Mouse (Mus musculus): ENCODE measurements around the gene Pde4a.

Gene Pde4a

DNA sequence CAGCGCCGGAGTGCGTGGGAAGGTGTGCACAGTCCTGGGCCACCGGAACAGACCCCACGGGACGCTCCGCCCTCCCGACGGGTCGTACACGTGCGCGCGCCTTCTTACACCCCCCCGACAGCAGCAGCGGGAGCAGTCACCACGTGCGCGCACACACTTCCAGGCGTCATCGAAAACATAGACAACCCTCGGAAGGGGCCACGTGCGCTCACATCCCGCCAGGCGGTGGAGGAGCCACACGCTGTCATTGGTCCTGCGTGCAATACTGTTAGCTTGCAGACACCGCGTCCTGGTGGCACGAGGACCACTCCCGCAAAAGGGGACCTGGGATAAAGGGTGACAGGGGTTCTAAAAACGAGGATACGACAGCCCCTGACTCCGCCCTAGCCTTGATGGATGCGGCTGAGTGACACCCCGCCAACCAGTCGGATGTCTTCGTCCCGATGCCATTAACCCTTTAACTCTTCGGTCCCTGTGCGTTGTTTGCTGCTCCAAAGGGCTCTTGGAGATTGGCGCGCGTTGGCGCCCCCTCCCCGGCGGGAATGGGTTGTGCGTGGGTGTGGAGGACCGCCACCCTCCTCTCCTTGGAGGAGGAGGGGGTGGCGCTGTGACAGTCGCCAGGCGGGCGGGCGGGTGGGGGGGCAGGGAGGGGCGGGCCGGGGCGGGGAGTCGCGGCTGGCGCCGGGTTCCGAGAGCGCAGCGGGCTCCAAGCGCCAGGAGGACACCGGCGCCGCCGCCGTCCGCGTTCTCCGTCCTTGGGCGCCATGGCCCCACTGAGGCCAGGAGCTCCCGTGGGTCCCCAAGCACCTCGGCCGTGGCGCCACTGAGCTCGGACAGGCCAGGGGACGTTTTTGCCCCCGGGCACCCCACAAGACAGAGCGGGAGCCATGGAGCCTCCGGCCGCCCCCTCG is at the start of gene Pde4a:
TSS of gene Pde4a (plus strand) at position 674 of the 911 bp plus-strand sequence.
- DNase-seq (ENCODE audit: low spot score in 2 of 2): no peak

DNA sequence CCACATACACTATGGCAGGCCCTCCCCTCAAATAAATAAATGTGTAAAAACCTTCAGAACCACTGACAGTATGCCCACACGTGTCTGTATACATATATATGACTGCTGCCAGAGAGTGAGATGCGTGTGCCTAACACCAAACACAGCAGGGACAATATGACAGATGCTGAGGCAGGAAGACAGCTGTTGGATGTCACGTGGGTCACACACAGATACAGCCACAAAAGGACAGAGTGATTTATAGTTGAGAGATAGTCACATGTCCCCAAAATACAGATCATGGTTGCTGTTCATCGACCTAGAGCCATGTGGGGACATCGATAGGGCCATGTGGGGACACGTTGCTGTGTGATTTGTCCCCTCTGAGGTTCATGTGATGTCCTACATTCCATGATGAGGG is 48.4 kb upstream of the Pde4a start:
- no peak for DNase-seq (ENCODE audit: low spot score in 2 of 2)

DNA sequence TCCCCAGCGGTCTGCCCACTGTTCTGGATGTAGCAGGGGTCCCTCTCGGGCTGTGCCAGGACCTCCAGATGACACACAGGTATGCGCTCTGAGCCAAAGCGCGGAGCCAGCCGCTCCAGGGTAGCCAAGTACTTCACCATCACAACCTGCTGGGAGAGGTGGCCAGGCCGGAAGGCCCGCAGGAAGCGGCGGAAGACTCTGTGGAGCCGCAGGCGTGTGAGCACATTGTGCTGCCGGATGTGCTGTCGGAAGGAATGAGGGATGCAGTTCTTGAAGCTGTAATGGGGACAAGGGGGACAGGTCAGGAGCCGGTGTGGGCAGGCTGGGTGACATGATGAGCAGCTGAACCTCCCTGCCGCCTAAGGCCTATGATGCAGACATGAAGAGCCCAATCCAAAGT is 44.0 kb upstream of the Pde4a start:
- DNase-seq (ENCODE audit: low spot score in 2 of 2): no peak

DNA sequence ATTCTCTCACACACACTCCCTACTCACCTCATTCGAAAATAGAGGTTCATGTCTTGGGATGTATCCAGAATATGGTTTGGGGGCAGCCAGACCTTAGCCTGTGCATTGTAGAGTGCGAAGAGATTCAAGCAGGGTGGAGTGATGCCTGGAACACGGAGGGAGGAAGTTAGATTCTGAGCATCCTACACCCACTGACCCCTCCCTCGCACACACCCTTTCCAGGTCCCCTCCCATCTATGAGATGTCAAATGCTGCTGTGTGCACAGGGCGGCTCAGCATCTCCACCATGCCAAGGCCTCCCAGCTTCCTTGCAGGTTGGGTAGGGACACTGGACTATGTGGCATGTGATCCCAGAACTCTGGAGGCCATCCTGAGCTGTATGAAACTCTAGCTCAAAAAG is 40.7 kb upstream of the Pde4a start:
- no peak for DNase-seq (ENCODE audit: low spot score in 2 of 2)

DNA sequence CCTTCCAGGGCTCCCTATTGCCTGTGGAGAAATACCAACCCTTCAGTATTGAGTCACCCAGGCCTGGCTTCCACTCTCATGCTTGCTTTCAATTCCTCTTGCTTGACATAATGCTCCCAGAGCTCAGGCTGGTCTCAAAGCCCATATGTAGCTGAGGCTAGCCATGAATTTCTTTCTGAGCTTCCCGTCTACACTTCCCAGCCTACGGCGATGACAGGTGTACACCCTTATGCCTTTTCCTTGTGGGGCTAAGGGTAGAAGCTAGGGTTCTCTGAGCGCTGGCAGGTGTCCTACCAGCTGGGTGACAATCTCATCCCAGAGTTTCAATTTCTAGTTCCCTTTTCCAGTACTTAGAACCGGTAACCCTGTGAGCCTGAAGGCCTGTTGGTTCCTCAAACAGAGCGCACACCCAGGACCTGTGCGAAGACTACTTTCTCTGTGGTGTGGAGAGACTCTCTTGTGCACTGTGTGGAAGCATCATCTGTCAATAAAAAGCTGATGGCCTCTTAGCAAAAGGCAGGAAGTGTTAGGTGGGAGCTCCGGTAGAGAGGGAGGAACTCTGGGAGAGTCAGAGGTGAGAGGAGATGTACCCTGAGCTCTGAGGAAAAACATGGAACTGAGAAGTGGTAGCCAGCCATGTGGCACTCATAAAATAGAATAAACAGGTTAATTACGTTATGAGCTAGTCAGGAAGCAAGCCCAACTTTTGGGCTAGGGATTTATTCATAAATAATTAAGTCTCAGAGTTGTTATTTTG is 39.8 kb upstream of the Pde4a start:
- DNase-seq (ENCODE audit: low spot score in 2 of 2): no peak

DNA sequence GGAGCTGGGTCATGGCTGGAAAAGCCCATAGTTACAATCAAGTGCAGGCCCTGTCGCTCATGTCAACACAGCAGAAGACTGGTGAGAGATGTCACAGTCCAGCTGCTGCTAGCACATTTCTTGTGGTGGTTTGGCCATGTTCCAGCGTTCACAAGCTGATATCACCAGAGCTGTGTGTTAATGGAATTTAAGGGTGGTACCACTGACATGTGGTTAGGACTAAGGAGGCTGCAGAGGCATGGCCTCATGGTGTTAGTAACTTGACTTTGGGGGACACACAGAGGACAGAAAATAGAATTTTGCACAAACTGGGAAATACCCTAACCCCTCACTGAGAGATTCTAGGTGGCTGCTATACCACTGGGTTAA is 39.3 kb upstream of the Pde4a start:
- DNase-seq (ENCODE audit: low spot score in 2 of 2): no peak

DNA sequence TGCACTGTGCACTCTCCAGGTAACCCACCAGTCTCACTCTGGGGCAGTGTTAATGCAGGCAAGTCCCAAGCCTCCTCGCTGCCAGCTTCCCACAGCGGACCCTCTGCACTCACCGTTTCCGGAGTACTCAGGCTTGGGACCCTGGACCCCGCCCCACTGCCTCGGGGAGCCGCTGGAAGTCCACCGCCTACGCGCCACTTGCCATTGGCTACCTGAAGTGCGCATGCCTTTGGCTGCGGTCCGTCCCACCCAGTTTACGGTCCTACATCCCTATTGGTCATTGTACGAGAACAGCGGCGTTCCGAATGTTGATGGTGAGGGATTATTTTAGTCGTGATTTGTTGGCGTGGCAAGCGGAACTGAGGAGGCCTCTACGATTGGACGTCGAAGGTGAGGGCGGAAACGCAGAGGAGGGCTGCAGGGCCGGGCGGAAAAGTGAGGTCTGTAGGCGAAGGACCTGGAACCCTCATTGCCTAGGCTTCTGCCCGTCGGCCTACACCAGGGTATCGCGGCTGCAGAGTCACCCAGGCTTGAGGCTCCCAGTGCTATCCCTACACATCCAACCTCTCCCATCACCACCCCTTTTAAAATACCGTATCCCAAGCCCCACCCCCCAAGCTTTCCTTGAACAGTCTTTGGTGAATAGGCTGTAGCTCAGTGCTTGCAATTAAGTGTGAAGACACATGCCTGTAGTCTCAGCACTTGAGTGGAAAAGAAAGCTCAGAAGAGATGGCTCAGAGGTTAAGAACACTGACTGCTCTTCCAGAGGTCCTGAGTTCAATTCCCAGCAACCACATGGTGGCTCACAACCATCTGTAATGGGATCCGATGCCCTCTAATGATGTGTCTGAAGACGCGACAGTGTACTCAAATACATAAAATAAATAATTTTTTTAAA is 34.2 kb upstream of the Pde4a start, which contains the start of gene Tyk2:
TSS of gene Tyk2 (minus strand) at position 185 of the 898 bp plus-strand sequence.
- DNase-seq (ENCODE audit: low spot score in 2 of 2): peak; percentile 69 to 78

DNA sequence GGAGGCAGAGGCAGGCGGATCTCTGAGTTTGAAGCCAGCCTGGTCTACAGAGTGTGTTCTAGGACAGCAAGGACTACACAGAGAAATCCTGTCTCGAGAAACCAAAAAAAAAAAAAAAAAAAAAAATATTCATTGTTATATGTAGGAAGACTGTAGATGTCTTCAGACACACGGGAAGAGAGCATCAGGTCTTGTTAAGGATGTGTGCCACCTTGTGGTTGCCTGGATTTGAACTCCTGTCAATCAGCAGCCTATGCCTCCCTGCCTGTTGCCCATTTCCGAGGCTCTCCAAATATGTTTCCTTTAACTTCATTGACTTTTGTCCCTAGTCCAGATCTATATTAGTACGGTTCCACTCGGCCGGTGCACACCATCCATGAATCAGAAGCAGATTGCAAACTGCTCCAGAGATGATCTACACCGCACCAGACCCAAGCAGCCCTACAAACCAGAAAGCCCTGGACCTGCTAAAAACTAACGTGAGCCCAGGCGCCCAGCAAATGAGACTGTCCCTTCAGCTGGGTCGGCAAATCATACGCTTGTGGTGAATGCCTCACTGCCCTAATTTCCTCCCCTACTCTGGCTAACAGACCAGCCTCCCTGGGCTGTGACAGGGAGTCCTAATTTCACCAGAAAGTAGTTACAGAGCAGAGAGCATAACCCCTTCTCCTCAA is 33.3 kb upstream of the Pde4a start:
- DNase-seq (ENCODE audit: low spot score in 2 of 2): no peak

DNA sequence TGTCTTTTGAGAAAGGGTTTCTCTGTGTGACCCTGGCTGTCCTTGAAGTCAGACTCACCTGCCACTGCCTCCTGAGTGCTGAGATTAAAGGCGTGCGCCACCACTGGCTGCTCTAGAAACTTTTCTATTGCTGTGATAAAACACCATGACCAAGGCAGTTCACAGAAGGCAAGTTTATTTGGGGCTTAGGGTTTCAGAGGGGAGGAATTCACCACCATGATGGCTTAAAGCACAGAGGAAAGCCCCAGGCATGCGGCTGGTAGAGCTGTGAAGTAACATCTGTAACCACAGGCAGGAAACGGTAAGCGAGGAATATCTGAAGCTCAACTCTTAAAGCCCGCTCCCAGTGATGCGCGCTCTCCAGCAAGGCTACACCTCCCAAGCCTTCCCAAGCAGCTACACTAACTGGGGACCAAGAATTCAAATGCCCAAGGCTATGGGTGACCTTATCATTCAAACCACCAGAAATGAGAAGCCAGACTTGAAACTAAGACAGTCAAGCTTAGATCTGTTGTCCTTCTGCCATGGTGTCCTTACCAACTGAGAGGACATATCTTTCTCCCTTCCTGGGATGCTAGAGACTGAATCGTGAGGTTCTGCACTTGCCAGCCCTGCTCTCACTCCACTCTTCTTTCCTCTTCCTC is 32.3 kb upstream of the Pde4a start:
- DNase-seq (ENCODE audit: low spot score in 2 of 2): no peak

DNA sequence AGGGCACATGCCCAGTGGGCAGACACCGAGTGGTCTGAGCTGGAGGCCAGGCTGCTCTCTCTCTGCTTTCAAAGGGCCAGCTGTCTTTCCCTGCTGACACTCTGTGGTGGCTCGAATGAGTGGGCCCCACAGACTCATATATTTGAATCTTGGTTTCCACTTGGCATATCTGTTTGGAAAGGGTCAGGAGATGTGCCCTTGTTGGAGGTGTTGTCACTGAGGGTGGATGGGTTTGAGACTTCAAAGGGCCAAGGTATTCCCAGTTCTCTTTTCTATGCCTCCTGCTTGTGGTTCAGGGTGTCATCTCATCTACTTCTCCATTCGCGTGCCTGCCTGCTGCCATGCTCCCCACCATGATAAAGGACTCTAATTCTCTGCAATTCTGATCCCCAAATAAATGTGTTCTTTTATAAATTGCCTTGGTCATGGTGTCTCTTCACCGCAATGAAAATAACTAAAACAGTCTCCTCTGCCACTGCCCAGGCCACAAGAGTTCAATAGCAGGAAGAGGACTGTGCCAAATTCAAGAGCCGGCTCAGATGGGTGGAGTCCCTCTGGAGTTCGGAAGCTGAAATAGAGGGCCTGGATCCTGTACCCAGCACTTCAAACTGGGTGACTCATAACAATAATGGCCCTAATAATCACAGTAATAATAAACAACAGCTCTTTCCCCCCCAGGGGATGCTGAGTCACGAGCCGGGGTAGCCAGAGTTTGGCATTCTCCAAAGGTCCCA is 30.8 kb upstream of the Pde4a start:
- no peak for DNase-seq (ENCODE audit: low spot score in 2 of 2)

DNA sequence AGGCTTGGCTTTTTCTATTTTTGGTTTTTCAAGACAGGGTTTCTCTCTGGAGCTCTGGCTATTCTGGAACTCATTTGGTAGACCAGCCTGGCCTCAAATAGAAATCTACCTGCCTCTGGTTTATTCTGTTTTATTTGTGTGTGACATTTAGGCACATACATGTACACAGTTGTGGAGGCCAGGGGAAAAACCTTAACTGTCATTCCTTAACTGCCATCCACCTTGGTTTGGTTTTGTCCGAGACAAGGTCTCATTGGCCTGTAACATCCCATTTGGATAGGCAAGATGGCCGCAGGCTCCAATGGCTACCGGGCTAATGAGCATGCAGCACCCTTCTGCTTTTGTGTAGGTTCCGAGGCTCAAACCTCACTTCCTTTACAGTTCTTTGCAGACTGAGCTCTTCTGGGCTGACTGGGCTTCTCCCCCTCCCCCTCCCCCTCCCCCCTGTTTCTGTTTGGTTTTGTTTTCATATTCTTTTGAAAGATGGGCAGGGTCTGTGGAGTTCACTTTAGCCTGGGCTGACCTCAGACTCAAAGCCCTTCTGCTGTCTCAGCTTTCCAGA is 30.1 kb upstream of the Pde4a start:
- DNase-seq (ENCODE audit: low spot score in 2 of 2): no peak

DNA sequence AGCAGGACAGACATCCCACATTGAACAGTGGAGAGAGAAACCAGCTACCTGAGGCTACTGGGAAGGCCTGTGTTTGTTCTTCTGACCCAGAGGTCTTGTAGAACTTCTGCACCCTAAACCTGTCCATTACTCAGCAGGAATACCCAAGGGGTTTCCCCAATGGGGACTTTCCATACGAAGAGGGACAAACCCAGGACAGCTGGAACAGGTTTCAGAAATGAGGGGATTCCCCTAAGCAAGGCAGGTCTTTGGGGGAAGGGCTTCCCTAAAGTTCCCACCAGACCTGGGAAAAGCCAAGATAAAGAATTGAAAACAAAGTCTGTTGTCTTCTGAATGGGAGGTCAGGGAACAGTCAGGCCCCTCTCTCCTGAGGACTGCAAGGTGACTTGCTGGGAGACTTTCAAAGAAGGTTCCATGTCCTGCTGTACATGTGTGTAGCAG is 29.6 kb upstream of the Pde4a start:
- no peak for DNase-seq (ENCODE audit: low spot score in 2 of 2)

DNA sequence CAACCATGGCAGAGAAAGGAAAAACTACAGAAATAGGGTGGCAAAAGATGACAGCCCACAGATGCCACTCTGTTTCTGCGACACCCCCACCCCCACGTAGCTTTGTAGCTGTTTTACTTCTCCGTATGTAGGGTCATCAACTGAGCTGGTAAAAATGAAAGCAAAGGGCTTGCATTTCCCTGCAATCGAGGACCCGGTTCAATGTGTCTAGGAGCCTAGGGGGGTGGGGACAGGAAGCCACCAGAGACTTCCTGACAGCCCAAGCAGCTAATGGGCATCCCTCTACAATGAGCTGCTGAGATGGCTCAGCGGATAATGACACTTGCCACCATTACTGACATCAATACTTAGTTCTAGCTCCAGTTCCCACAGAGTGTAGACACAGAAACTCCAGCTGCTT is 29.1 kb upstream of the Pde4a start:
- no peak for DNase-seq (ENCODE audit: low spot score in 2 of 2)

DNA sequence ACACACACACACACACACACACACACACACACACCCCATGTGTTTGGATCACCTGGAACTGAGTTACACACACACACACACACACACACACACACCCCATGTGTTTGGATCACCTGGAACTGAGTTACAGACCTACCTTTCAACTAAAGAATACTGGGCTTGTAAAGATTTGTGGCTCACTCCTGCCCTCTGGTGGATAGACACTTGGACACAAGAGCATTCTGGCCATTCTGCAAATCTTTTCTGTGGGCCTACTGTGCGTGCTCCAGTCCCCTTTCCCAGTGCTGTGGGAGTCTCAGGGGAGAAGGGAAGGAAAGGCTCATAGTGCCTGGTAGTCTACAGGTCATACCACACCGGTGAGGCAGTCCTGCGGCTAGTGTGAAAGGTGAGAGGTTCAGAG is 28.3 kb upstream of the Pde4a start:
- DNase-seq (ENCODE audit: low spot score in 2 of 2): peak in 1 of 2 experiments; percentile 71

DNA sequence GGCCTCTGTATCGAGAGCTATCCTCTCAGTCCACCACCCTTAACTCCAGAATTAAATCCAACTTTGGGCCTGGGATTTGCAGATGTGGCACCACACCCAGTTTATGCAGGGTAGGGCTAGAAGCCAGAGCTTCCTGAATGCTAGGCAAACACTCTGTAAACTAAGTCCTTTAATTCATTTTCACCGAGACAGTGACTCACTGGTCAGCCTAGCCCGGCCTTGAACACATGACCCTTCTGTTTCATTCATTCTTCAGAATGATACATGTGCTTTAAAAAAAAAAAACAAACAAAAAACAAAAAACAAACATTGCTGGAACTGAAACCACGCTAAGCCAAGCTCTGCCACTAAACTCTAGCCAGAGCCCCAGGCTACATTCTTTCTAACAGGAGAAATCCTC is 27.1 kb upstream of the Pde4a start:
- no peak for DNase-seq (ENCODE audit: low spot score in 2 of 2)

DNA sequence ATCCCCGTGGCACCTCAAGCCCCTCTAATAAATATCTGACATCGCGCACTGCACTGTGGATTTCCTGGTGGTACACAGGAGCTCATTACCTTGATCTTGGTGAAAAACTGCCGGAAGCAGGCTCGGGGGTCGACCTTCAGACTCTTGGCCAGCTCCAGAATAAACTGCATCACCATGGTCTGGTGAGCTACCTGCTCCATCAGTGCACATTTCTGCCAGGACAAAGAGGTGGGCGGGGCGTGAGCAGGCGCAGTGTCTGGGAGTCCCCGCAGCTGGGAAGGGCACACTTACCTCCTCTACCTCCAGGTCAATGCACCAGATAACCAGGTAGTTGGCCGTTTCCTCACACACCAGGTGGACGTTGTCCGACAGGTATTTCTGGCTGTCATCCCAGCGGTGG is 23.6 kb upstream of the Pde4a start:
- DNase-seq (ENCODE audit: low spot score in 2 of 2): no peak

DNA sequence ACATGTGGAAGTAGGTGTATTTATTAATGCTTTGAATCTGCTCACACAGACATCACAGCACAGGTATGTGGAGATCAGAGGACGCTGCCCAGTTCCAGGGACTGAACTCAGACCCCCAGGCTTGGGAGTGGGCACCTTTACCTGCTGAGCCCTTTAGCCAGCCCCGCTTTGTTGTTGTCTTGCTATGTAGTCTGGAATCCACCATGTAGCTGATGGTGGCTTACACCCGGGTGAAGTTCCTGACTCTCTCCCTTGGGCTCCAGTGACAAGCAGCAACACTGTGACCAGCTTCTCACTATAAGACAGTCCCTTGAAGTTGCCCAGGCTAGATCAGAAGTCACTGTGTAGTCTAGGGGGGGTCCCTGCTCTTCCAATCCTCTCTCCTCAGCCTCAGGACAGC is 21.2 kb upstream of the Pde4a start:
- DNase-seq (ENCODE audit: low spot score in 2 of 2): no peak

DNA sequence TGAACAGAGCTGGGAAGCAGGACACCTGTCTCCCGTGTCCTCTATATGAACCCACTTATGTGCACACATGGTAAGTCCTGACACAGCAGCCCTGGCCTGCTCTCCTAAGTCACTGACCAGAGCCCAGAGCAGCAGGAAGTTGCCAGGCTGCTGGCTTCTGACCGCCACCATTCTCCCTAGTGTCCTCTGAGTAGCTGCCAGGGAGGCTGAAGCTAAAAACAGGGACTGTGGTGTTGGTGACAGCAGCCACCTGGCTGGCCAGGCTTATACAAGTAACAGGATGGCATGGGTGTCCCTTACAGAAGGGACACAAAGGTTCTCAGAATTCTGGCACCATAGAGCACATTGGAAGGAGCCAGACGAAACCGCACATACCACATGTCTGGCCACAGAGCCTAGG is 20.1 kb upstream of the Pde4a start:
- no peak for DNase-seq (ENCODE audit: low spot score in 2 of 2)

DNA sequence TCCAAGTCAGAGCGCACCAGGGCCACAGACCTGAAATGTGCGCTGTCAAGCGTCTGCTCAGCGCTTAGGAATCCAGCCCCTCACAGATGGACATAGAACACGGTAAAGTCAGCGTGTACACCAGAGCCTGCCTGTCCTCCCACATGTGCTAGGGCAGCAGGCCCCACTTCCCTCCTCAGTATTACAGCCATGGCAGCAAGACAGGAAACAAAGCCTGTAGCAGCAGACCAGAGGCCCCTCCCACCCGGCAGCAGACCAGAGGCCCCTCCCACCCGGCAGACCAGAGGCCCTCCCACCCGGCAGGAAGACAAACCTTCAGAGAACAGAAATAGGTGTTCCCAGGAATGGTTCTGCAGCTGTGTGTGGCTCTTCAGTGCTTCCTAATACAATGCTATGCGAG is 18.8 kb upstream of the Pde4a start:
- DNase-seq (ENCODE audit: low spot score in 2 of 2): no peak

DNA sequence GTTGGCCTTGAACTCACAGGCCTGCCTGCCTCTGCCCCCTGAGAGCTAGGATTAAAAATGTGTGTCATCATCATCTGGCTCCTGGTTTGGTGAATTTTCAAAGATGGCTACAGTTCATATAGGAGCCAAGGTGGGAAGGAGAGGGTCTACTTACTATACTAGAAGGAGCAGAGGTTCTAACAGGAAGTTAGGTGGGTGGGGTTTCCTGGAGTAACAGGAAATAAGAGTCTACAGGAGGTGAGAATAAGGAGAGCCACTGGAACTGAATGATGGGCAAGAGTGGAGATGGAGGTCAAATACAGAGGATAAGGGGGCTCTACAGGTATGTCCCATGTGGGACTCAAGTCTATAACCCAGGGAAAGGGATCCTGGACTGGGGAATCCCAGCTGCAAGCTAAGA is 17.1 kb upstream of the Pde4a start:
- DNase-seq (ENCODE audit: low spot score in 2 of 2): no peak

Measured in spleen, postnatal 14 days (tissue).